ENCODE assay signal across 19 mouse cellular contexts in genomic region chr7:110201933-110202332, GRCm38 (mm10). TPM values are rescaled to one million over a fixed set of nuclear protein-coding genes. Genes with fewer than 3 reads are reported as not detected.
DNase-seq lines count a peak whose midpoint lies in the region; ATAC-seq lines count a peak whose summit lies in the region.
"Had no signal": no experiment of that assay in that cellular context is flagged by ENCODE, and none has a peak within 500 bp of the region (broad histone marks: within the 10 kb centered on the region; RNA-seq: fewer than 3 reads in every experiment).

No protein-coding gene starts in this region.

- 0 out of 2 replicates have a peak, but pooled peaks have one; percentile 40 for ATAC-seq in neutrophil, adult 5-6 weeks (ENCODE audit: extremely low read depth, insufficient number of reproducible peaks, low FRiP score, poor library complexity, severe bottlenecking)
- ATAC-seq in megakaryocyte-erythroid progenitor cell, adult 5-6 weeks (replicated peaks; ENCODE audit: low FRiP score, low TSS enrichment, poor library complexity, severe bottlenecking) = no peak
- ATAC-seq: activated CD4-positive, CD25-positive, alpha-beta regulatory T cell, adult 4 months; forebrain, embryonic 14.5 days; forebrain, embryonic 16.5 days; Patski had no signal

- DNase-seq in heart, adult 11 months = peak; percentile 77
- DNase-seq in heart, adult 8-10 months (ENCODE audit: low spot score) = no peak
- DNase-seq in A20 (ENCODE audit: low read depth, low spot score) = peak; percentile 82
- no peak for DNase-seq in kidney, postnatal 36 days
- DNase-seq: adrenal gland, adult 8-10 months; adrenal gland, postnatal 14 days; adrenal gland, postnatal 36 days; cerebellum, adult 11-12 months; cerebellum, adult 2 months; cerebellum, adult 9-10 months; cerebellum, postnatal 10 days; cerebellum, postnatal 25 days; embryo, embryonic 11 days had no signal

RNA-seq across cellular contexts. Expression of gene Swap70, which starts 19.6 kb away (rescaled TPM):
- total RNA-seq in heart, adult 8-10 months (2022) = 10 to 100 TPM; 11.0 to 13.4 (median 12.0) TPM
- 343 and 346 TPM in 2 replicates for total RNA-seq in neutrophil, adult 5-6 weeks (2017)
- 18.6 and 21.5 TPM in 2 replicates for total RNA-seq in megakaryocyte-erythroid progenitor cell, adult 5-6 weeks (2014; fragmentation: Nextera tagmentation)
- total RNA-seq in megakaryocyte-erythroid progenitor cell, adult 5-6 weeks (2017) = 38.6 and 41.5 TPM in 2 replicates

Comparison
In these comparisons a context has a peak if more than half of its experiments do, and no peak if none do; other contexts are left out.
1. DNase-seq: peak in heart, adult 11 months (single experiment) and A20 (single experiment); none in heart, adult 8-10 months (single experiment) and kidney, postnatal 36 days (0 of 2).